Mouse (Mus musculus): ENCODE data around the gene Armc10.
"Not testable (repeated sequence)": the region's sequence is repeated elsewhere in the genome, so short reads cannot be mapped to it uniquely, and the experiment has no call there.

The Armc10 gene

DNA sequence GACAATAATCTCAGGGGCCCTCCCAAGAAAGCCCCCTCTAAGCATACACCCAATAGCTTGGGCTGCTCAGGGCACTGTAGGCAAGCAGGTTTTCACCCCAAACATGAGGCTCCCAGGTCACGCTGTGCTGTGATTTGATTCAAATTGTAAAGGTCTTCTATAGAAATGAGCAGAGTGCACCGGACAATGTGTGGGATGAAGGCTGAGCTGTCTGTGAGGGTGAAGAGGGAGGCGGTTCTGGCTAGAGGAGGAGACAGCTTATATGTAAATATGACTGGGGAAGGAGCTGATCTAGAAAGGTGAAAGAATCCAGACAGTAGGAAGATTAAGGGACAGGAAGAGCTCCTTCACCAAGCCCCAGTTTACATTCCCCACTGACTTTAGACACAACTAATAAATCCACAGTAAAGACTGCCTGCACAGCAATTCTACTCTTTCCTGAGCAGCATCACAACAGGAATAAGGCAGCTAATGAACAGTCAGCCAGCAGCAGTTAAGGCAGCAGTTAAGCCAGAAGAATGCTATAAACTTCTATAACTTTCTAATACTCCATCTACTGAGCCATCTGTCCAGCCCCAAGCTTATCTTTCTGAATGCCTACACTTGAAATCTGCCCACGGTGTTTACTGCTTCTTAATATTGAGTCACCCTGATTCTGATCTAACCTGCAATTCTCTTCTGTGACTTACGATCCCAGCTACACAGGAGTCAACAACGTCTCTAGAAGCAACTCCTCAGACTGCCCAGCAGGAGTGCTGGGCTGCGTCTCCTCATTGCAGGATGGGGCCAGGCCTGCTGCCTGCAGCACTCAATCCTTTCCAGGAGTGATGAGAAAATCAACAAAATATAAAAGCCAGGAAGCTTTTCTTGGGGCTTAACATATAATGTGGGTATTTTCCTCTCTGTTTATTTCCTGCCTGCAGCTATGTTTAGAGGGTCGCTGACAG is 21.9 kb downstream of the Armc10 start:
- DNase-seq (ENCODE audit: low read depth, low spot score) = no peak

DNA sequence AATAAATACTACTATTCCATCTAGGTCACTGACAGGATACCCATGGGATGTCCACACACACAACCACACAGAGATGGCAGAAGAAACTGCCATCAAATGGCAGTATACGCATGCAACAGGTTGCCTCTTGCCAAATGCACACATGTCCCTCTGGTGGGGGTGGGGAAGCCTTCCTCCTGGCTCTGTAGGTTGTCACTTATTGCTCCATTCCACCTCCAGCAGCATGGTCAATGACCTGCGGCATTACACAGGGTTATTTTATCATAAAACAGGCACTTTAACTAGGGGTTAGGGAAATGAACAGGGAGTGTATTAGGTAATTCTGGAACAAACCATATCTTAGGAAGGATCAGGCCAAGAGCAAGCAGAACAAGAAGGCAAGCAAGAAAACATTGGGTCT is 23.7 kb downstream of the Armc10 start:
- no peak for DNase-seq (ENCODE audit: low read depth, low spot score)

DNA sequence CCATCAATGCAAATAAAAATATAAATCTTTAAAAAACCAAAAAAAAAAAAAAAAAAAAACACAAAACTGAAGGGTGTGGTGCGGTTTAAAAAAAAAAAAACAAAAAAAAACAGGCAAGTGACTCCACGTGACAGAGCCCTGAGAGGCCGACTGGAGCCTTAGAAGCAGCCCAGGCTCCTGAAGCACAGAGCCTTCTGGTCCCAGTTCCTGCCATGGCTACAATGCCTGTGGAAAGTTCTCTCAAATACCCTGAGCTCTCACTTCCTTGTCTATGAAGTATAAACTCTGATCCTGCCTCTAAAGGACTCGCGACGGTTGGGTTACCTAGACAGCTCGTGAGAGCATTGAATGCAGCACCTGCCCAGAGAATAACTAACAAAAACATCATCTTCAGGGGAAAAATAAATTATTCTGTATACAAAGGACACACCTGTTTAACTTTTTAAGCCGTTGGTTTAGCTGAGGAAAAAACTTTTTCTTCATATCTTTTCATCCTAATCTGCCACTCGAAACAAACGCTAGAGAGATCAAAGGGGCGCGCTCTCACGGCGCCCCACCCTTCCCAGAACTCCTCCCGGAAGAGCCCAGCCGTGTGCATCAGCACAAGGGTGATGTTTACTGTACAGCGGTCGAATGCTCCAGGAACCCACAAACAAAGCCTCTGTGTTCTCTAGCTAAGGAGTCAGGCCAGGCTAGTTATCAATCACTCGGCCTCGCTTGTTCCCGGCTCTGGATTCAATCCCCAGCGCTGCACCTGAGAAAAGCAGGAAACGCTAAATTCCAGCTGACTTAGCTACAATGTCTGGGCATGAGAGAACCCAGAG is 27.4 kb downstream of the Armc10 start:
- no peak for DNase-seq (ENCODE audit: low read depth, low spot score)

DNA sequence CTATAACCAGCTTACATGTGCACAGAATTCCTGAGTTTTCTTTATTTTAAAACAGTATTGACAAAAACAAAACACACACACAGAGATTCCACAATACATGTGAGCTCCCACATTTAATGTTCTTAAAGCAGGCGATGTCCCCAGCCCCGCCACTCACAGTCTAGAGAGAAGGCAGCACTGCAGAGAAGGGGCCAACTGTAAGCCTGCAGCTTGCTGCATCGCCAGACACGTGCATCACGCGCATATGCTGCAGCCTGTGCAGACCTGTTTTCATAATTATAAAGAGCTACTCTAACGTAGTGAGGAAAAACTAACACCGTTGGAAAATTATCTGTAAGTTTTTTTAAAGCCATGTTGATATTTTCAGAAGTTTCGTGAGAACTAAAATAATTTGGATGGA is 28.1 kb downstream of the Armc10 start:
- no peak for DNase-seq (ENCODE audit: low read depth, low spot score)

DNA sequence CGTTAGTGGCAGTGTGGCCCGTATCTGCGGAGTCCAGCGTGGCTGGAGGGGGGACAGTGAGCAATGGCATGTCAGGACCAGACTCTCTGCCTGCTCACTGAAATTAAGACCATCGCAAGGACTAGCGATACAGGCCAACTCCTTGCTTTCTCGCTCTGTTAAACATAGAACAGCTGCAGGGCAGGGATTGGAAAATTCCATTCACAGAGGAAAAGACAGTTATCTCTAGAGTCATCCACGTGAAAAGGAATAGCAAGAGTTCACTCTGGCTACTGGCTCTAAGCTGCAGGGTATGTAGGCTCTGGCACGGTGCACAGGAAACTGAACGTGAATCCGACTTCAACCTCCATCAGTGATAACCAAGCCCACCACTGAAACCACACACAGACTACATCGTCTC is 29.4 kb downstream of the Armc10 start:
- DNase-seq (ENCODE audit: low read depth, low spot score) = no peak

DNA sequence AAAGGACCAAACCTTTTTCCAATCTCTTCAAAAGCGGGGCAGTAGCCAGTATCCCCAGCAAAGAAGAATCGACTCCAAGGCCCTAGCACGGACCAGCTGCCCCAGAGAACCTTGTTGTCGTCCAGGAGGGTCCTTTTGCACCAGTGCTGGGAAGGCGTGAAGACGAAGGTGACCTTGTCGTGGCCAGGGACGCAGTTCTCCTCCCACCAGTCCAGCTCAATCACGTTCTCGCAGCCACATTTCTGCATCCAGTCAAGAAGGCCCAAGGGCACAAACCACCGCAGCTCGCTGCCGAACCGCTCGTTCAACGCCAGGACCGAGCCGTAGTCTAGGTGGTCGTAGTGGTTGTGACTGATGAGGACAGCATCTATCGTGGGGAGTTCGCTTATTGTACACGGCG is 29.9 kb downstream of the Armc10 start:
- DNase-seq (ENCODE audit: low read depth, low spot score) = no peak

DNA sequence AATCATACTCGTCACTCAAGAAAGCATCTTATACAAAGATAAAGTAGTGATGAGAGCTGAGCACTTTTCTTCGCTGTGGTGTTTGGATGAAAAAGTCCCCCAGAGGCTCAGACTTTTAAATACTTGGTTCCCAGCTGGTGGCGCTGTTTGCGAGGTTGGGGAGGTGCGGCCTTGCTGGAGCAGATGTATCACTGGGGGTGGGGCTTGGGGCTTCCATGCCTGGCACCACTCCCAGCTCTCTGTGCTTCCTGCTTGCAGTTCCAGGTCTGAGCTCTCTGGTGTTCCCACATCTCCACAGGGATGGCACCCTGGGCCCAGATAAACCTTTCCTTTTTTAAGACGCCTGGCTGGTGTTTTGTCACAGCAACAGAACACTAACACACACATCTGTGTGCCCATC is 32.3 kb downstream of the Armc10 start:
- no peak for DNase-seq (ENCODE audit: low read depth, low spot score)

DNA sequence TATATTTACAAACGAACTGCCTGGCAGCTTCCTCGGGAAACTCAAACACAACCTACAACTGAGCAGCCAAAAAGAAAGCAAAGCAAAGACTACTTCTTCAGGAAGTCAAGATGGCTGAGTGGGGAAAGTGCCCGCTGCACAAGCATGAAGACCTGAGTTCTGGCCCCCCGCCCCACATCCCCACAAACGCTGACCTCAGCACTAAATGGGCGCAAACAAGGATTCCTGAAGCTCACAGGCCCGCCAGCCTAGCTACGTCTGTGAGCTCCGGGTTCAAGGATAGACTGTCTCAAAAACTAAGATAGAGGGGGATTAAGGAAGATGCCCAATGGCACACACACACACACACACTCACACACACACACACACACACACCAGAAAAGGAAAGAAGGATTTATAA is 32.8 kb downstream of the Armc10 start:
- no peak for DNase-seq (ENCODE audit: low read depth, low spot score)

DNA sequence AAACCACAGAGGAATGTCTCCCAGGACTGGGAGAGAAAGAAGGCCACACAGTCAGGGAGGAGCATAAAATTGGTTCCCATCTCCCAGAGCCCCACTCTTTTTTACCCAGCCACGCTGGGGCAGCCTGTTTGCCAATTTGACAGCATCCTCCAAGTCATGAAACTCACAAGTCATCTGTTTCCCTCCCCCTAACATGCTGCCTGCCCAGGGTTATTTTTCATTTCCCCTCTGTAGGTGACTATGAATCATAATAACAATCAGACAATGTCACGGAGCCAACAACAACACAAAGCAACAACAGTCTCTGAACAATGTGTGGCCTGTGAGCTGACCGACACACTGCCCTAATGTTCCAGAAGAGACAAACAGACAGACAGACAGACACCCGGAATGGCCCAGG is 34.4 kb downstream of the Armc10 start:
- DNase-seq (ENCODE audit: low read depth, low spot score) = no peak

DNA sequence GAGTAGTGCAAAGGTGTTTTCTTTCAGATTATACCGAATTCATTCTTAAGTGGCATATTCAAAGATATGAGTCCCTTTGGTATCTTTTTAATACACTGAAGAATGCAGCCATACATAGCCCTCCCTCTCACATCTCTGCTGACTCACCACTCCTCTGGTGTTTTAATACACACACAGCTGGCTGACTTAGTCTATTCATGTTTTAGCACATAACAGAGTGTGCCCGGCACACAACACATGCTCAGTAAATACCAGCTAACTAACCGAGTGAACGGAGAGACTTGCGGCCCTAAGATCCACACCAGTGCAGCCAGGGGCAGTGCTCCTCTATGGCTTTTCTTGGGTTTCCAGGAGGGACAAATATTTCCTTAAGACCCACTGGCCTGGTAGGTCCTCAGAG is 35.3 kb downstream of the Armc10 start:
- DNase-seq (ENCODE audit: low read depth, low spot score) = no peak

DNA sequence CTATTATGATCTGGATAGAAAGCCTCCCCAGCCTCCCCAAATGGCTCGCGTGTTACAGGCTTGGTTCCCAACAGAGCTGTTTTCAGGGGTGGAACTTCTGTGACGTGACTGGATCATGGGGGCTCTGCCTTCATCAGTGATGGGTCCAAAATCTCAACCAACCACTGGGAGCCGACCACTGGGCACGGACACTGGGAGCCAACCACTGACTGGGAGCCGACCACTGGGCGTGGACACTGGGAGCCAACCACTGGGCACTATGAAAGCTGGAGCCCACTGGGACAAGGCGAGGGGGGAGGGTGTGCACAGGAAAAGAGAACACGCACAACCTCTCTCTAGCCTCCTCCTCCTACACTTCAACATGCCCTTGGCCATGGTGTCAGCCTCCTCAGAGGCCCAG is 38.2 kb downstream of the Armc10 start:
- no peak for DNase-seq (ENCODE audit: low read depth, low spot score)

DNA sequence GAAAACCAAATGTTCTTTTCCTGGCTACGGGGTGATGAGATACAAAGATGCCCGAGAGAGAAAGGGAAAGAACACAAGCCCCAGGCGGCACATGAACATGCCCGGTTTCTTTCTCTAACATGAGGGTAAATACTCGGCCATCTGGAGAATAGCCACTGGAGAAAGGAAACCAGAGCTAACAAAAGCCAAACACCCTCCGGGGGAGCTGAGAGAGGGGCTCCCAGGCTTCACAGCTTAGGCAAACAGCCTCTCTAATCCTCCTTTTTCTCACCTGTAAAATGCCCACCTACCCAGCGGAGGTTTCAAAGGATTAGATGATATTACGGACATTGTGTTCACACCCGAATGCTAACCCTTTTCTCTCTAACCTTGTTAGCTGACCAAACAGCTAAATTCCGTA is 39.4 kb downstream of the Armc10 start:
- no peak for DNase-seq (ENCODE audit: low read depth, low spot score)

DNA sequence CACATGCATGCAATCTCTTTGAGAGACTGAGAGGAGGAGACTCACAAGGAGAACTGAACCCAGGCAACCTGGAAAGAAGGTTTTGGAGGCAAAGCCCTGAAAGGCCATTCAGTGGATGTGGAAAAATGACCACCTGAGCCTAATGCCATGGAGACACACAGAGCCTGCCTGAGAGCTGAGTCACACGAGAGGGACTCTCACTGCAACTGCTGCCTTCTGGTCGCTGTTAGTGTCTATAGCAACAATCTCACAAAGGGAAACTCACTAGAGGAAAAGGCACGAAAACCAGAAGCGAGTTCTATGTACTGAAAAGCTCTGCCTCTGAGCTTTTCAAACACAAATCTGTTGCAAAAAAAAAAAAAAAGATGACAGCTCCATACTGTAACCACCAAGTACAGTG is 41.4 kb downstream of the Armc10 start:
- DNase-seq (ENCODE audit: low read depth, low spot score) = no peak

DNA sequence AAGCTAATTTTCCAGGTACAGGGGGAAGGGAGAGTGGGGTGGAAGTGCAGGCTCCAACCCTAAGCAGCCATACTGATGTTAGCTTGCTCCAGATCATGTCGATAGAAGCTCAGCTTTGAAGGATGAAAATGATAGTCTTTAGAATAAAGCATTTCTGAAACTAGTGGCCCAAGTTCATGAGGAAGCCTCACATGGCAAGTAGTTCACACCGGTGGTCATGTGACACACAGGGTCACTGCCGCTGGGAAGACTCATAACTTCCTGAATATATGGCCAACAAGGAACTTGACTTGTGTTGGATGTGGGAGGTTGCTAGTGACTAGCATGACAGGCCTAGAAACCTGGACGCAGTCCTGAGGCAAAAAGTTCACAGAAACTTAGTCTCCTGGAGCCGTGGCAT is 46.6 kb downstream of the Armc10 start:
- DNase-seq (ENCODE audit: low read depth, low spot score) = no peak

DNA sequence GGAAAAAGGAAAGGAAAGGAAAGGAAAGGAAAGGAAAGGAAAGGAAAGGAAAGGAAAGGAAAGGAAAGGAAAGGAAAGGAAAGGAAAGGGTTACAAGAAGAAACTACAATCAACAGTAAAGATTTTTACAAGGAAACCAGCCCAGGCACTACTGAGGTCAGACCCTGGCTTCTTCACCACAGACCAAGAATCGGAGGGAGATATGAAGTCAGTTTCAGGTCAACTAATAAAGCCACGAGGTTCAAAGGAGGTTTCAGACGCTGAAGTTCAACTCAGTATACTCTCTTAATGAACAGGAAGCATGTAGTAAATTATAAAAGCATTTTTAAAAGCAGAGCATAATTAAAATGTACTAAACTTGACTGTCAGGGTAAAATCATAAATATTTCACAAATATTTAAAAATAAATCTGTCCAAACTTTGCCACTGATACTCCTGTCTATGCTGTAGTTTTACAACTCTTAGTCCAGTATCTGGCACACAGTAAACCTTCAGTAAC is 47.8 kb downstream of the Armc10 start:
- DNase-seq (ENCODE audit: low read depth, low spot score) = no peak

DNA sequence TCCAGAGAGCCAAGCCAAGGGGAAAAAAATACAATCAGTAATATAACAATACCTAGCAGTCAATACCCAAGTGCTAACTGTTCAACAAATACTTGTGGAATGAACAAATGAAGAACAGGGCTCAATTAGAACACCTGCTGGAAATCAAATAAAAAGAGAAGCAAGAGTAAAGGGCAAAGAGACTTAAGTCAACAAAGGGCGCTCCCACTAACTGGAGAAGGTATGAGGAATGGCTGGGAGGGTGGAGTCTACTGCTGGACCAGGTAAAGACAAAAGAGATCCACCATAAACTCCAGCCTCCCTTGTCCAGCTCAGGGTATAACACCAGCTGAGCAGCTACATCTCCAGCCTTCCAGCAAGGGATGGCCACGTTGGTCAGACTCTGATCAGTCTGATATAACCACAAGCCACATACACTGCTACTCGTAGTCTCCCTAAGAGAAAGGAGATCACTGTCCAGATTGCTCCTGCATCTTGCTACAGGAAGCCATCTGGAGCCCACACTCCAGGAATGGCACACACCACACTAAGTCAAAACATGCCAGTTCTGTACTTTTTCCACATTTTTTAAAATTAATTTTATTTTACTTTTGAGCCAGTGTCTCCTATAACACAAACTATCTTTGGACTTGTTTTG is 49.4 kb downstream of the Armc10 start:
- DNase-seq (ENCODE audit: low read depth, low spot score) = no peak

DNA sequence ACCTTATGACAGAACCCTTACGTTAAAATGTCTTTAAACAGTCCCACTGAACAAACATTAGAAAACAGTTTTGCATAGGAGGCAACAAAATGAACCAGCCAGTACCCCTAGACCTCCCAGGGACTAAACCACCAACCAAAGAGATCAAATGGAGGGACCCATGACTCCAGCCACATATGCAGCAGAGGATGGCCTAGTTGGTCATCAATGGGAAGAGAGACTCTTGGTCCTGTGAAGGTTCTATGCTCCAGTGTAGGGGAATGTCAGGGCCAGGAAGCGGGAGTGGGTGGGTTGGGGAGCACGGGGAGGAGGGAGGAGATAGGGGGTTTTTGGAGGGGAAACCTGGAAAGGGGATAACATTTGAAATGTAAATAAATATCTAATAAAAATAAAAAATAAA is 53.9 kb downstream of the Armc10 start:
- DNase-seq (ENCODE audit: low read depth, low spot score) = not testable (repeated sequence)

DNA sequence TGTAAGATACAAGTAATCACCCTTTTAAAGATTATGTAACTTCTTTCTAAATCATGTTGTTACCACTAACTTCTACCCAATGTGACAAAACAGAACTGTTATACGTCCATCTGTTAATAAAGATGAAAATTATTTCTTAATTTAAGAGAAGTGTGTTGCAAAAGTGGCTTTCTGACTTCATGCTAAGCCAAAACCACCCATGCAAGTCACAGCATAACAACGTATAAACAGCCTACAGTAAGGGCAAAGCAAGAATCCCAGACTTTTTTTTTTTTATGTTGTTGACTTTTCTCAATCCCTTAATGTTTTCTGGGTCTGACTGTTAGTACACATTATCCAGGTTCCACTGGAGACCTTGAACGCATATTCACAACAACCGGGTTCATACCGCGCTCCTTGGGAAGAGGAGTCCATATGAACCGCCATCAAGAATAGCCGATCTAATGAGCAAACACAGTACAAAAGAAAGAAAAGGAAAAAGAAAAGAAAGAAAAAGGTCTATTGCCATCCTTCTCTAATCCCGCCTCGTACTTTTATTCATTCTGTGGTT is 54.7 kb downstream of the Armc10 start:
- no peak for DNase-seq (ENCODE audit: low read depth, low spot score)

DNA sequence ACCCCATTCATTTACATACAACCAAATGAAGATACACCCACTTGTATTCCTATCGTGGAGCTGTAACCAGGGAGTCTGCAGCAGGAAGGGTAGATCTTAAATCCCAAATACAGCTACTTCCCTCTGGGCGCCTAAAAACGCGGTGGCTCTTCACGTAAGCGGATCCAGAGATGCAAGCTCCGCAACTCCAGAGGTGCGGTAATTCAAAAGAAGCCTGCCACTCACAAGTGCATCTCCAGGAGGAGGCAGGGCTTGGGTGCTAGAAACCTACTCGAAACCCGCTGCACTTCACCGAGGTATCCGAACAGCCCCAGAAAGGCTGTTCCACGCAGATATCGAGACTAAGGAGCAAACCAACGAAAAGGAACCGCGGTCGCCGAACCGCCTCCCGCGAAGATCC is 55.3 kb downstream of the Armc10 start:
- DNase-seq (ENCODE audit: low read depth, low spot score) = peak; percentile 93

DNA sequence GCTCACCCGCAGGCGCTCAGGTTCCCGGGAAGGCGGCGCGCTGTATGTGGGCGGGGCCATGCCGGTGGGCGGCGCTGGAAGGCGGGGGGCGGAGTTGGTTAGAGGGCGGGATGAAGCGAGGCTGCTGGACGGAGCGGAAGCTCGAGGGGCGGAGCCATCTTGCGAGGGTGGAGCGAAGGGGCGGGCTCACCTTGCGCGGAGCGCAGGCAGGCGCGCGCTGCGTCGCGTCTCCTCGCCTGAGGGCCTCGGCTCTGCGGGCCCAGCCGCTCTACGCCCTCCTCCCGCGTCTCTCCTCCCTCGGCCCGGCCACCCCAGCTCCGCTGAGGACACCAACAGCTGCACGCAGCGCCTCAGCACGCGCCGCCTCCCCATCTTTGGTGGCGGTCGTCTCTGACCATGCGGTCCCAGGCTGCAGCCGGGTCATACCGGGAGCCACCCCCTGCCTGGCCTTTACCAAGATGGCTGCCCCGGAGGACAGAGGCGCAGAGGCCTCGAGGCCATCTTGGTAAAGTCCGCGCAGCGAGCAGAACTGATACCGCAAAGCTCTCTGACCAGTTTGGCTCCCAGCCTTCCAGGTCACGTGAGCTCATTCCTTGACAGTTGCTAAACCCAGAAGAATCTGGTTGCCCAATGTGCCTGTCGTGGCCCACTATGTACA is 55.9 kb downstream of the Armc10 start, which contains the start of gene Napepld:
Napepld (minus strand) TSS at position 46 of the 658 bp plus-strand sequence.
- DNase-seq (ENCODE audit: low read depth, low spot score) = peak; percentile 99

DNA sequence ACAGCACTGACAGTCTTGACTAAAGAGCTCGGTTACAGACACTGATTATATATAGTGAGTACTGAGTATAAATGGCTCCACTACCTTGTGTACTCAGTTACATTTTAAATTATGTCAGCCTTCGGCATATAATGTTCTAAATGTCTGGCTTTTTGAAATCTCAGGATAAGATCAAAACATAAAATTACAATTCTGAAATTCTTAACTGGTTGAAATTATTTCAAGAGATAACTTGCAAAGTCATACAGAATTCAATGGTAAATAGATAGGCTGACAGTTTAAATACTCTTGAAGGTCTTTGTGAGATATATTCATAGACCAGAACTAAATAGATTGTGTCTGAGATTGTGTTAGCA is 56.4 kb downstream of the Armc10 start:
- DNase-seq (ENCODE audit: low read depth, low spot score) = no peak
